Mouse (Mus musculus): ENCODE measurements around the gene Ccdc113. TPM values are rescaled to one million over a fixed set of nuclear protein-coding genes. Genes with fewer than 3 reads are reported as not detected.

The Ccdc113 gene
- polyA plus RNA-seq, 1 experiment from 2014 or later, result 1.0 TPM

- TF ChIP-seq CTCF (IDR thresholded peaks at IDR 0.05), result no peak
- ATAC-seq (no peak), DNase-seq (ENCODE audit: low read depth, low spot score) (no peak)
- CTCF ChIA-PET, result no interaction called here
- in situ Hi-C loops (cut with MboI; ENCODE audit: low pct_unique_long_range_greater_than_20kb), result no loop called here
- peaks cover 21% of the 10 kb centered on the region for H3K27me3 ChIP-seq
- POLR2A ChIA-PET, result no interaction called here
These were observed 33.4 kb upstream of the Ccdc113 start for GRCm38 (mm10) chr8:95500436-95500835.

GRCm38 (mm10) chr8:95502431-95502830 lies 31.5 kb upstream of the Ccdc113 start:
- no peak for DNase-seq (ENCODE audit: low read depth, low spot score)
- H3K27me3 ChIP-seq, result peaks cover 23% of the 10 kb centered on the region
- ATAC-seq, result no peak
- no peak for TF ChIP-seq CTCF (IDR thresholded peaks at IDR 0.05)
- POLR2A ChIA-PET, result no interaction called here
- CTCF ChIA-PET, result no interaction called here
- in situ Hi-C loops (cut with MboI; ENCODE audit: low pct_unique_long_range_greater_than_20kb), result no loop called here

- in situ Hi-C loops (cut with MboI; ENCODE audit: low pct_unique_long_range_greater_than_20kb), result no loop called here
- DNase-seq (ENCODE audit: low read depth, low spot score) (no peak), ATAC-seq (no peak)
- ChIA-PET POLR2A (no interaction called here), CTCF (interaction anchor here (1.0 kb wide), 1 partner anchor 12 kb away, joined by 3 read pairs; no protein-coding TSS in a partner anchor)
- peaks cover 33% of the 10 kb centered on the region for H3K27me3 ChIP-seq
- TF ChIP-seq CTCF (IDR thresholded peaks at IDR 0.05), result no peak
These were observed 29.1 kb upstream of the Ccdc113 start for GRCm38 (mm10) chr8:95504835-95505234.

- ChIA-PET POLR2A (no interaction called here), CTCF (no interaction called here)
- in situ Hi-C loops (cut with MboI; ENCODE audit: low pct_unique_long_range_greater_than_20kb), result no loop called here
- ATAC-seq (no peak), DNase-seq (ENCODE audit: low read depth, low spot score) (no peak)
- no peak for TF ChIP-seq CTCF (IDR thresholded peaks at IDR 0.05)
- peaks cover 32% of the 10 kb centered on the region for H3K27me3 ChIP-seq
These were observed 28.3 kb upstream of the Ccdc113 start for GRCm38 (mm10) chr8:95505606-95506005.

- CTCF ChIA-PET, result no interaction called here
- peak; percentile 42 for TF ChIP-seq CTCF (IDR thresholded peaks at IDR 0.05)
- DNase-seq (ENCODE audit: low read depth, low spot score), result no peak
- in situ Hi-C loops (cut with MboI; ENCODE audit: low pct_unique_long_range_greater_than_20kb), result no loop called here
- ATAC-seq, result no peak
- peaks cover 28% of the 10 kb centered on the region for H3K27me3 ChIP-seq
- POLR2A ChIA-PET, result no interaction called here
These were observed 27.6 kb upstream of the Ccdc113 start for GRCm38 (mm10) chr8:95506245-95506644.

- DNase-seq (ENCODE audit: low read depth, low spot score) (no peak), ATAC-seq (no peak)
- in situ Hi-C loops (cut with MboI; ENCODE audit: low pct_unique_long_range_greater_than_20kb), result no loop called here
- no peak for TF ChIP-seq CTCF (IDR thresholded peaks at IDR 0.05)
- CTCF ChIA-PET, result no interaction called here
- POLR2A ChIA-PET, result no interaction called here
- H3K27me3 ChIP-seq, result peaks cover 13% of the 10 kb centered on the region
These were observed 21.6 kb upstream of the Ccdc113 start for GRCm38 (mm10) chr8:95512257-95512656.

GRCm38 (mm10) chr8:95513219-95513618 lies 20.7 kb upstream of the Ccdc113 start:
- in situ Hi-C loops (cut with MboI; ENCODE audit: low pct_unique_long_range_greater_than_20kb), result no loop called here
- peaks cover 8% of the 10 kb centered on the region for H3K27me3 ChIP-seq
- TF ChIP-seq CTCF (IDR thresholded peaks at IDR 0.05), result no peak
- ChIA-PET POLR2A (no interaction called here), CTCF (interaction anchor here (0.7 kb wide), 1 partner anchor 18 kb away, joined by 3 read pairs; no protein-coding TSS in a partner anchor)
- DNase-seq (ENCODE audit: low read depth, low spot score), result no peak
- no peak for ATAC-seq

GRCm38 (mm10) chr8:95516928-95517327 lies 17.0 kb upstream of the Ccdc113 start:
- ChIA-PET POLR2A (no interaction called here), CTCF (no interaction called here)
- in situ Hi-C loops (cut with MboI; ENCODE audit: low pct_unique_long_range_greater_than_20kb), result no loop called here
- H3K27me3 ChIP-seq, result no peaks in the 10 kb centered on the region
- no peak for DNase-seq (ENCODE audit: low read depth, low spot score)
- no peak for TF ChIP-seq CTCF (IDR thresholded peaks at IDR 0.05)
- ATAC-seq, result no peak

GRCm38 (mm10) chr8:95523991-95524390 lies 9.9 kb upstream of the Ccdc113 start:
- TF ChIP-seq CTCF (IDR thresholded peaks at IDR 0.05), result no peak
- peaks cover 34% of the 10 kb centered on the region for H3K27me3 ChIP-seq
- CTCF ChIA-PET, result no interaction called here
- in situ Hi-C loops (cut with MboI; ENCODE audit: low pct_unique_long_range_greater_than_20kb), result no loop called here
- ATAC-seq (no peak), DNase-seq (ENCODE audit: low read depth, low spot score) (no peak)
- POLR2A ChIA-PET, result no interaction called here

- peaks cover 31% of the 10 kb centered on the region for H3K27me3 ChIP-seq
- ATAC-seq (no peak), DNase-seq (ENCODE audit: low read depth, low spot score) (no peak)
- CTCF ChIA-PET, result no interaction called here
- TF ChIP-seq CTCF (IDR thresholded peaks at IDR 0.05), result no peak
- in situ Hi-C loops (cut with MboI; ENCODE audit: low pct_unique_long_range_greater_than_20kb), result no loop called here
- POLR2A ChIA-PET, result no interaction called here
These were observed 5.7 kb upstream of the Ccdc113 start for GRCm38 (mm10) chr8:95528194-95528593.

GRCm38 (mm10) chr8:95528750-95529310 lies 5.1 kb upstream of the Ccdc113 start:
- DNase-seq (ENCODE audit: low read depth, low spot score) (no peak), ATAC-seq (no peak)
- POLR2A ChIA-PET, result no interaction called here
- TF ChIP-seq CTCF (IDR thresholded peaks at IDR 0.05), result no peak
- H3K27me3 ChIP-seq, result peaks cover 27% of the 10 kb centered on the region
- in situ Hi-C loops (cut with MboI; ENCODE audit: low pct_unique_long_range_greater_than_20kb), result no loop called here
- CTCF ChIA-PET, result no interaction called here

- peaks cover 8% of the 10 kb centered on the region for H3K27me3 ChIP-seq
- ChIA-PET CTCF (interaction anchor here (1.3 kb wide), 1 partner anchor 18 kb away, joined by 3 read pairs; no protein-coding TSS in a partner anchor), POLR2A (no interaction called here)
- ATAC-seq (no peak), DNase-seq (ENCODE audit: low read depth, low spot score) (no peak)
- TF ChIP-seq CTCF (IDR thresholded peaks at IDR 0.05), result no peak
- in situ Hi-C loops (cut with MboI; ENCODE audit: low pct_unique_long_range_greater_than_20kb), result no loop called here
These were observed 1.7 kb upstream of the Ccdc113 start for GRCm38 (mm10) chr8:95532206-95532605.

Measured in Patski (cell line).